Mouse (Mus musculus) cerebellum, adult 11-12 months (tissue): ENCODE data around the gene Atf3.

Source experiments
- DNase-seq: peaks from one replicate; pipeline ENCODE4 v3.0.0; 2022

Atf3 gene

DNA sequence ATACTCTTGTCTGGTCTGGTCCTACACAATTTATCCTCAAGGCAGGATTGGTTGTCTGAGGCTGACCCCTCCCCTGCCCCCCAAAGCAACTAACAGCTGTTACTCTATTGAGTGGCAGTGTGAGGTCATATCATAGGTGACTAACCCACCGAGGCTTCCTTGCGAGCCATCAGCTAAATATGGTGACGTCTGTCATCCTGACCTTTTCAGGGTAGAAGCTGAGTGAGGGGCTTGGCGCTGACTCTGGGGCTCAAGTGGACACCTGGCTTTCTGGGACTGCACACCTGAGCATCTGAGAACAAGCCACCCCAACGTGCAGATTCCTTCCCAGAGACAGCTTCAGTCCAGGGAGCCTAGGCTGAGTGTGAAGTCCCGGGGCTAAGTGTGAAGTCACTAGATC, at the start of gene Atf3:
Gene Atf3, minus strand, starts transcription at position 101 of the 400 bp plus-strand sequence.
- no peak for DNase-seq

DNA sequence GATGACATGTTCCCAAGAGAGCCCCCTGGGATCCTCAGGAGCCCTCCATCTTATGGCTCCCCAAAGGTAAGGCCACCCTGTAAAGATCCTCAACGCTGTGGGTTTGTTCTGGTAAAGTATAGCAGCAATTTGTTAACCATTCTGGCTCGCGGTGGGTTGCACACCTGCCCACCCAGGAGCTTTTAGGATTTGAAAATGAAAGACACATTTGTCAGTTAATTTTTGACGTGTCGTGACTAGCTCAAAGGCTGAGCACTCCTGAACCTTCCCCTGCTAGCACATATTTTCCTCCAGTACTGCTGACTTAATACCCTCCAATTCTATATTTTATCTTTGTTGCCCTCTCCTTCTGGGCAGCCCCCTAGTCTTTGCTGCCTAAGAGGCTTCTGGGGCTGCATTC, 49.3 kb upstream of the Atf3 start:
- no peak for DNase-seq

- DNase-seq, result no peak
These were observed 45.6 kb upstream of the Atf3 start for GRCm38 (mm10) chr1:191263471-191263870.

GRCm38 (mm10) chr1:191261861-191262260, 44.0 kb upstream of the Atf3 start:
- no peak for DNase-seq

DNA sequence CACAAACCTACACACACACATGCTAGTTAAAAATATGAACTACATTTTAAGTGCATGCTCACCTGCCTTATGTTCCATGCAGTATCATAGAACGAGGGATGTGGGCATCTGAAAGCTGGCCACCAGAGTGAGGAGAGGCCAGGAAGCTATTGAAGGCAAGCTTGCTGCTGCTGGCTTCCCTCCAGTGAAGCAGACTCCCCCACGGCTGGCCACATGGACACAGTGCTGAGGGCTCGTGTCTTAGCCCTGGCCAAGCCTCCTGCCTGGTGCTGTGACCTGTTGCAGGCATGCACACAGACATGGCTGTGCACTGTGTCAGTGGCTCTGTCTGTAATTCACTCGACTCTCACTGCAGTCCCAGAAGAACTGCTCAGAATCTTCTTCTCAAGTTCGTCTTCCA, 41.8 kb upstream of the Atf3 start:
- DNase-seq, result no peak

- no peak for DNase-seq
These were observed 41.3 kb upstream of the Atf3 start for GRCm38 (mm10) chr1:191259121-191259520.

GRCm38 (mm10) chr1:191258521-191258920, 40.7 kb upstream of the Atf3 start:
- DNase-seq, result no peak

DNA sequence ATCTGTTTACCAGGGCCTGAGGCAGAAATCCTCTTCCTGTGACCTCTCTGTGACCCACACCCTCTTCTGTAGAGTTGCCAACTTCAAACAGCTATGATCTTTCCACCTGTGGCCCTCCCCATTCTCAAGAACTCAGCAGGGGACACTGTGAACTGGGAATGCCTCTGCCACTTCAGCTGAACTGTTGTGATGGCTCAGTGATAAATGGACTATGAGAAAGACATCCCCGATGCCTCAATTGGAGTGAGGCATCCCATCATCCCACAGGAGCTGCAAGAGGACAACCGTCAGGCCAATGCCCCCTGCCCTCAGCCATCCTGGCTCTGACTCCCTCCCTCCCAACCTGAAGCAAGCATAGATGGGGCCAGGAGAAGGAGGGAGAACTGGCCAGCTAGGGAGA, 40.1 kb upstream of the Atf3 start:
- no peak for DNase-seq

DNA sequence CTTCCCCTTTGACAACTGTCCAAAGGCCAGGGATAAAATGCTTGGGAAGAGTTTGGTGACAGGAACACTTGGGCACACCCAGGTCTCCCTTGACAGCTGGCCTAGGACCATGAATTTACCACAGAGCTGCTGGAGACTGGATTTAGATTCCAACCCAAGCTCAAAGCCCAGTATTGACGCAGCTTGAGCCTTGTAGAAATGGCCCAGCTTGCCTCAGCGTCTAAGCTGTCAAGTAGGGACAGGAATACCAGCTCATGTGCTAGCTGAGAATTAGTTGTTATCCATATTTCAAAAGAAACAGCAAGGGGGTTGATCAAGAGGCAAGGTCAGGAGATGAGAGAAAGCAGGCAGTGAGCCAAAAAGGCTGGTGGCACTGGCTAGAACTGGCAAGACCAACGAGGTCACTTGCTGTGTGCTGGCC, 39.5 kb upstream of the Atf3 start:
- no peak for DNase-seq

GRCm38 (mm10) chr1:191256566-191257350, 38.9 kb upstream of the Atf3 start:
- DNase-seq, result no peak

DNA sequence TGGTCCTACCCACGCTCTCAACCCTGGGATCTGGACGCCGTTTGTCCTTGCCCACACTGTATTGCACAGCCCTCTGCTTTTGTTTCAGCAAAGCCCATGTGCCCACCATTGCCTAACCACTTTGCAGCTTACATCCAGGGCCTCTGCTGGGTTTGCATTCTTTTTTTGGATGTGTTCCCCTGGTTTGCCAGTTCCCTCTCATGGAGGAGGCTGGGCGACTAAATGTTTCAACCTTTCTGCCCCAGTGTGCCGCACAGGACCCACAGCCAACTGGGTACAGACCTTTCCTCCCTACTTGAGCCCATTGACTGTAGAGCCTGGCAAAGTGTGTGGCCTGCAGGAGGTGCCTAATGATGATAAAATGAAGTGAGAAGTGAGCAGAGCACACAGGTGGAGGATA, 38.3 kb upstream of the Atf3 start:
- no peak for DNase-seq

GRCm38 (mm10) chr1:191254448-191254847, 36.6 kb upstream of the Atf3 start:
- no peak for DNase-seq

GRCm38 (mm10) chr1:191253636-191254035, 35.8 kb upstream of the Atf3 start:
- DNase-seq, result no peak

DNA sequence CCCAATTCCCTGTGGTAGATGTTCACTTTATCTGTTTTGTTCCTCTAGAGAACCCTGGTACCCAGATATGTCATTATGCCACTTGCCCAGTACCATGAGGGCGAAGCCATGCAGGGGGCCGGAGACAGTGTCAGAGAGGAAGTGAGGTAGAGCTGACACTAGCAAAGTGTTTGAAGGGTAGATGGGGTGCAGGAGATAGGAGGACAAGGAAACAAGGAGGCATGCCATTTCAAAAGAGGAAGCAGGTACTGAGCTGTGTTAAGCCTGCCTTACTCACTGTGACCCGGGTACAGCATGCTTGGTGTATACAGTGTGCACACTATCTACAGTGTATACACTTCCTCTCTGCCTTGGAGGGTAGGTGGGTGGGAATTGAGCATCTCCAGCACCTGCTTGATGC, 32.1 kb upstream of the Atf3 start:
- DNase-seq, result no peak

DNA sequence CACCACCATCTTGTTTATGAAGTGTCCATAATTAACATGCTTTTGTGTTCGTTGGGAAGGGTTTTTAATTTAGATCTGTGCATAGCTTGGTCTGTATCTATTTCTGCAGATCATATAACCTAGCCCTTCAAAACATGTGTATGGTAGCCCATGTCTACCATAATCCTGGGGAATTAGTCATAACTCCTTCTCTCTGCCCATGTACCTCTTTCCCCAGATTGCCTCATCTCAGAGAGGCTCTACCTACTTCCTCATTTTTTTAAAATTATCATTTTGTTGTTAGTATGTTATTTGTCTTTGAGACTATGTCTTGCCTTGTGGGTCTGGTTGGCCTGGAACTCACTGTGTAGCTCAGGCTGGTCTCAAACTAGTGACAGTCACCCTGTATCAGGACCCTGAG, 30.6 kb upstream of the Atf3 start:
- no peak for DNase-seq

DNA sequence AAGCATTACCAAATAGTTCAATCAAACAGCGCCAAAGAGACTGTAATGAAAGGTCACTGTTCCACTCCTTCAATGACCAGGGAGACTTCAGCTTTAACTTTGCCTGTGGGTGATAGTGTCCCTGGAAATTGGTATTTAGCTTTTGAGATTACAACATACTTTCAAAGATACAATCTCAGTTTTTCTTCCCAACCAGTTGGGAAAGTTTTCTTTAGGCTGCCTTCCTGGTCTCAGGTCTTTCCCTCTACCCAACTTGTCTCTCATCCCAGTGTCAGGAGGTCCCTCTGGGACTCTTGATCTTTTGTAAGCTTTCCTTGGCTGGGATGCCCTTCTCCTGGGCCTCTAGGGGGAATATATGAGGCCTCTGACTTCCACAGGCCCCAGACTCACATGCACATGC, 29.7 kb upstream of the Atf3 start:
- no peak for DNase-seq

DNA sequence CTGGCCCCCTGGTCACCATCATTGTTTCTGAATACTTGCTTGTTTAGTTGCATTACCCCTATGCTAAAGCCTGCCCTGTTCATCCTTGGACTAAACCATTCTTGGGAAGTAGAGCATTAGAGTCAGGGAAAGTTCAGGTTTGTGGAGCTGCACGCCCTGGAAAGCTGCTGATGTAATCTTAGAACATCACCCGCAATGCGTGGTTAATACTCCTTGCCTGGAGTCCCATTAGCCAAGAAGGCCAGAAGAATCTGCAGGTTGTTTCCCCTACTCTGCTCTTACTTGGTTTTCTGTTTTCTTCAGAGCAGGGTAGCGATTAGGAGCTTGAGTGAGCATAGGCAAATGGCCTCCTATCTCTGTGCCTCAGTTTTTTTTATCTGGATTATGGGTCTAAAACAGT, 26.0 kb upstream of the Atf3 start:
- no peak for DNase-seq

DNA sequence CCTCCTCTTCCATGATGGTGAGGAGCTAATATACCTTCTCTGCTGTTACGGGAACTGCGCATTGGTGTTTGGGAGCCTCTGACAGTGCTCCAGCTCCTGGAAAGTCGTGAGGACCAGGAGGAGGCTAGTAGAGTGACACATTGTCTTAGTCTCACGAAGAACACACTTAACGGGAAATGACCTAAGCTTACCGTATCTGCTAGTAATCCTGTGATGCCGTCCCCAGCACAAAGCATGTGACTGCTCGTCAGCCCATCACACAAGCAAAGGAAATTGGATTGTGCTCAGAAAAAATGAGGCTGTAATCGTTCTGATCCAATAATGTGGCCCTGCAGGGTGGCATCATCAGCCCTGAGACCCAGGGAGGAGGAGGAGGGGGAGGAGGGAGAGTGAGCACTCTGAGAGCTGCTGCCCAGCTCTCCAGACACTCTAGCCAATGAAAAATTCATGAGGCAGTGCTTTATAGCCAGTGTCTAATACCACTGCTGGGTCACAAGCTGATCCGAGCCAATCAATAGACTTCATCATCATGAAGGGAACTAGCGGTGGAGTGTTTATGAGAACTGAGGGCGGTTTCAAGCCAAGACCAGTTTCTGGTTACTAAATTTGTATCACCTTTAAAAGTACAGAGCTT, 24.3 kb upstream of the Atf3 start:
- no peak for DNase-seq

GRCm38 (mm10) chr1:191241574-191241973, 23.7 kb upstream of the Atf3 start:
- no peak for DNase-seq

GRCm38 (mm10) chr1:191239602-191240001, 21.8 kb upstream of the Atf3 start:
- DNase-seq, result no peak

DNA sequence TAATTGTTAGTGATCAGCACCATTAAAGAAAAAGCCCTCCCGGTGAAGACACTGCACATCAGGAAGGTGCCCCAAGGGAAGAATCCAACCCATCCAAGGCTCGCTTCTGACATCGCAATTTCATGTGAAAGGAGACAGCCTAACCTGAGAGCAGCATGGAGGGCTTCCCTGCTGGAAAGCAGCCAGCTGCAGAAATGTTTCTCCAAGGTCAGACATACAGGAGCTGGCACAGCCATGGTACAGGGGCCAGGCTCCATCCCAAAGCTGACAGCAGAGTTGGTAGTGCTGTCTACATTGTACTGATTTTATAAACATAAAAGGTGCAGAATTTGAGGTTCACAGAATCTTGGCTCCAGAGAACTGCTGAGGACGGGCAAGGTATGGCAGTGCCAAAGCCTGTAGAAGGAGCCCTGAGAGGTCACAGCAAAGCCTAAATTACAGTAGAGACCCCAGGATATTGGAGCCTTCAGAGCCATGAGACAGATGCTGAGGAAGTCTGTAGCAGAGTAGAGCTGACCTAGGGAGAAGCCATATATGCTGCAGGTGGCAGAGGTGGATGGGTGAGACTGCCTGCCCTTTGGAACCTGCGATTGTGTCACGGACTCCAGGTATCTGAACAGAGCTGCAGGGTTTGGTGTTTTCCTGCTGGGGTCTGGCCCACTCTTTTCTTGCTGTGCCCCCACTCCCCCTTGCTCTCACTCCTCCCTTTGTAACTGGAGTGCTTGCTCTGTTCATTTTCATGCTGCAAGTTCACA, 18.1 kb upstream of the Atf3 start:
- no peak for DNase-seq

DNA sequence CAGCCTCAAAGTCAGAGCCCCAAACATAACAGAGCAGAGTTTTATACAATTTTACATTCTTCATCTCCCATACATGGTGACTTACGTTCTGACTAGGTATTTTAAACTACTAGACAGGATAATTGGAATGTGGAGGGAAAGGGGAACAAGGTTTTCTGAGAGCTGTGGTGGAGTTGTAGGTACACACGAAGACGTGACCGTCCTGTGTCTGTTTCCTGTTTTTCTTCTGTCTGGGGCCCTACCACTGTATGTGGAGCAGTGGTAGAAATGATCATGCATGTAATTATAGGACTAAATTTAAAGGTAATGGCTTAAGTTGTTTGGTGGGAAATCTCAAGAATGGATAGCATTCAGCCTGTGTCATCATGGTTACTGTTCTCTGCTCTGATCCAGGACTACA, 17.0 kb upstream of the Atf3 start:
- DNase-seq, result no peak

GRCm38 (mm10) chr1:191230355-191230931, 12.6 kb upstream of the Atf3 start:
- DNase-seq, result no peak

DNA sequence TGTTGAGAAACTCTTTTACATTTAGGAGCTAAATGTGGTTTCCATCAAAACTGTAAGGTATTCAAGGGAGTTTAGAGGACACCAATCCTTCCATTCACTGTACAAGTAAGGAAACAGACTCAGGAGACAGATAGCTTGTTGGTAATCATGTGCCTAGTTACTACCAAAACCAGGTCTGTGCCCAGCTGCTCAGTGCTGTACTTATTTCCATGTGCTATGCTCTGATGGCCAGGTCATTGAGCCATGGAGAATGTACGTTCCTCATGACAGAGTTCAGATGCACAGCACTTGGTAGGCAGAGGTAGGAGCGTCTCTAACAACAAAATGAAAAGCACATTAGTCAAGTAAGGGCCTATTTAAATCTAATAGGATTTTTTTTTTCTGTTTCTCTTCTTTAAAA, 8.7 kb upstream of the Atf3 start:
- no peak for DNase-seq
